Mouse (Mus musculus) limb, embryonic 11.5 days (tissue): ENCODE measurements around the gene Obscn. TPM values are rescaled to one million over a fixed set of nuclear protein-coding genes. Genes with fewer than 3 reads are reported as not detected.

Source experiments
- ATAC-seq: fragments of 200-750 bp; cut with Nextera tagmentation; 2 replicates; pipeline ENCODE4 v1.8.0; 2017; ENCODE audit warnings: low read depth; ENCODE audit not compliant: insufficient number of reproducible peaks, low FRiP score, low TSS enrichment
- DNase-seq: peaks from one replicate; pipeline ENCODE4 v3.0.0-alpha.2; 2015; ENCODE audit warnings: low spot score
- H3K27ac ChIP-seq: fragments of 300-500 bp; sonication (generic); replicated peaks from 2 replicates; pipeline ENCODE4 v1.5.1; 2014; ENCODE audit warnings: low read depth, mild to moderate bottlenecking, low read length
- H3K27me3 ChIP-seq: fragments of 300-500 bp; sonication (generic); 2 replicates; pipeline ENCODE4 v1.6.1; 2014; ENCODE audit warnings: mild to moderate bottlenecking, low read length, mixed read lengths; ENCODE audit not compliant: control insufficient read depth, insufficient read depth
- H3K36me3 ChIP-seq: fragments of 300-500 bp; sonication (generic); 2 replicates; pipeline ENCODE4 v1.6.1; 2014; ENCODE audit warnings: mild to moderate bottlenecking, low read length, moderate library complexity, mixed read lengths; ENCODE audit not compliant: control insufficient read depth, insufficient read depth
- H3K4me1 ChIP-seq: fragments of 300-500 bp; sonication (generic); 2 replicates; pipeline ENCODE4 v1.6.1; 2014; ENCODE audit warnings: low read length, mixed read lengths; ENCODE audit not compliant: control insufficient read depth, insufficient read depth
- H3K4me2 ChIP-seq: fragments of 300-500 bp; sonication (generic); 2 replicates; pipeline ENCODE4 v1.6.1; 2014; ENCODE audit warnings: low read depth, mild to moderate bottlenecking, moderate library complexity; ENCODE audit not compliant: severe bottlenecking
- H3K4me3 ChIP-seq: fragments of 300-500 bp; sonication (generic); 2 replicates; pipeline ENCODE4 v1.5.1; 2014; ENCODE audit warnings: low read depth, low read length
- H3K9ac ChIP-seq: fragments of 300-500 bp; sonication (generic); 2 replicates; pipeline ENCODE4 v1.6.1; 2014; ENCODE audit warnings: mild to moderate bottlenecking, low read length
- H3K9me3 ChIP-seq: fragments of 300-500 bp; sonication (generic); 2 replicates; pipeline ENCODE4 v1.6.1; 2016; ENCODE audit warnings: low read length; ENCODE audit not compliant: control insufficient read depth
- WGBS: fragments of 180-500 bp; shearing (Covaris S2); extraction: QIAGEN DNeasy Blood & Tissue Kit; methylation state at CpG from one replicate; pipeline ENCODE4 v1.1.7; 2014; 5-methylcytosine and 5-hydroxymethylcytosine counted together
- polyA plus RNA-seq: library from polyadenylated mRNA; unstranded; fragments of >200 nt; fragmentation: Nextera tagmentation; extraction: Ambion mirVana; gene quantifications from 2 replicates; pipeline ENCODE4 v1.2.1, GENCODE M21; 2014

Gene Obscn
- polyA plus RNA-seq, 1 experiment from 2014 or later, result 0.08 TPM

GRCm38 (mm10) chr11:58981541-58982447 is 154.4 kb downstream of the Obscn start:
- H3K4me3 ChIP-seq, result no peak overlapping the region
- H3K27me3 ChIP-seq, result no peaks in the 10 kb centered on the region
- H3K4me2 ChIP-seq, result no peak overlapping the region
- ATAC-seq, result no peak
- no peak overlapping the region for H3K27ac ChIP-seq
- H3K9me3 ChIP-seq, result no peaks in the 10 kb centered on the region
- peaks cover 16% of the 10 kb centered on the region for H3K4me1 ChIP-seq
- DNase-seq, result no peak
- peaks cover 8% of the 10 kb centered on the region for H3K36me3 ChIP-seq
- 67% methylated on average over 14 of the region's 14 CpGs for WGBS
- no peak overlapping the region for H3K9ac ChIP-seq

- no peak overlapping the region for H3K4me2 ChIP-seq
- peaks cover 16% of the 10 kb centered on the region for H3K4me1 ChIP-seq
- H3K9ac ChIP-seq, result no peak overlapping the region
Measured at GRCm38 (mm10) chr11:58980381-58980990, 155.7 kb downstream of the Obscn start.

GRCm38 (mm10) chr11:58979661-58980060 is 156.5 kb downstream of the Obscn start:
- peak overlapping the region; percentile 27; the same call in 1 of the 2 replicates for H3K9ac ChIP-seq
- DNase-seq (no peak), ATAC-seq (no peak)
- H3K4me2 ChIP-seq, result peak overlapping the region; percentile 95; the same call in 1 of the 2 replicates
- no peaks in the 10 kb centered on the region for H3K27me3 ChIP-seq
- peaks cover 16% of the 10 kb centered on the region for H3K4me1 ChIP-seq
- peaks cover 6% of the 10 kb centered on the region for H3K36me3 ChIP-seq
- no peak overlapping the region for H3K27ac ChIP-seq
- 84% methylated on average over 7 of the region's 7 CpGs for WGBS
- H3K9me3 ChIP-seq, result no peaks in the 10 kb centered on the region
- no peak overlapping the region; the same call in 1 of the 2 replicates for H3K4me3 ChIP-seq

More at GRCm38 (mm10) chr11:58980381-58980990, 155.7 kb downstream of the Obscn start:
- 66% methylated on average over 5 of the region's 5 CpGs for WGBS
- Histone ChIP-seq H3K27ac (no peak overlapping the region), H3K4me3 (no peak overlapping the region), H3K27me3 (no peaks in the 10 kb centered on the region), H3K9me3 (no peaks in the 10 kb centered on the region), H3K36me3 (peaks cover 6% of the 10 kb centered on the region)
- ATAC-seq, result no peak
- no peak for DNase-seq

- no peak for ATAC-seq
- Histone ChIP-seq H3K9me3 (no peaks in the 10 kb centered on the region), H3K4me2 (peak overlapping the region; percentile 95), H3K9ac (peak overlapping the region; percentile 27; the same call in 1 of the 2 replicates), H3K36me3 (peaks cover 6% of the 10 kb centered on the region), H3K4me3 (peak overlapping the region; percentile 99; the same call in 1 of the 2 replicates), H3K4me1 (peaks cover 16% of the 10 kb centered on the region), H3K27me3 (no peaks in the 10 kb centered on the region), H3K27ac (no peak overlapping the region)
- 83% methylated on average over 3 of the region's 3 CpGs for WGBS
- no peak for DNase-seq
Measured at GRCm38 (mm10) chr11:58979183-58979582, 157.0 kb downstream of the Obscn start.

DNA sequence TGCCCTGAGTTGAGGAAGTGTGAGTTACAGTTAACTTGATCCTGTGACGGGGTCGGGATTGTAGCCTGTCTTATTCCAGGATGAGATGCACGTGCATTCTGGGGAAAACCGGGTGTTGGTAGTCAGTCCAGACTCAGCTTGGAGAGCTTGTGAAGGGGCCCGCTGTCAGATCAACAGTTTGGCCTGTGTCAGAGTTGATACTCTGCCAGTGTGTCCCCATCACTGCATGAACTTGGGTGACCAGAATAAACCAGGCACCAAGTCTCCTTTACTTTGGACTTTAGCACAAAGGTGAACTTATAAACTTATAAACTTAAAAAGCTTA is 157.5 kb downstream of the Obscn start:
- H3K9me3 ChIP-seq, result no peaks in the 10 kb centered on the region
- H3K9ac ChIP-seq, result peak overlapping the region; percentile 90
- H3K27ac ChIP-seq, result no peak overlapping the region; the same call in 1 of the 2 replicates
- H3K4me2 ChIP-seq, result peak overlapping the region; percentile 95
- WGBS, result 3% methylated on average over 5 of the region's 5 CpGs
- no peaks in the 10 kb centered on the region for H3K27me3 ChIP-seq
- ATAC-seq (no peak), DNase-seq (no peak)
- H3K4me1 ChIP-seq, result peaks cover 16% of the 10 kb centered on the region
- peaks cover 6% of the 10 kb centered on the region; the same call in 1 of the 2 replicates for H3K36me3 ChIP-seq
- H3K4me3 ChIP-seq, result peak overlapping the region; percentile 99

- under 1% methylated on average over 64 of the region's 64 CpGs for WGBS
- peak within 1 kb of the TSS; percentile 90 for H3K9ac ChIP-seq
- peak within 1 kb of the TSS; percentile 59 for H3K27ac ChIP-seq
- peaks cover 16% of the 10 kb centered on the region for H3K4me1 ChIP-seq
- peak within 1 kb of the TSS; percentile 95 for H3K4me2 ChIP-seq
- peak; percentile 67 for ATAC-seq
- peak within 1 kb of the TSS; percentile 99 for H3K4me3 ChIP-seq
- peak; percentile 83 for DNase-seq
- no peaks in the 10 kb centered on the region for H3K27me3 ChIP-seq
- H3K9me3 ChIP-seq, result no peaks in the 10 kb centered on the region
- peaks cover 6% of the 10 kb centered on the region; the same call in 1 of the 2 replicates for H3K36me3 ChIP-seq
Measured at GRCm38 (mm10) chr11:58978027-58978705, 158.0 kb downstream of the Obscn start, which contains the start of gene Trim11. Gene Trim11 (plus strand): TSS chr11:58978093.

DNA sequence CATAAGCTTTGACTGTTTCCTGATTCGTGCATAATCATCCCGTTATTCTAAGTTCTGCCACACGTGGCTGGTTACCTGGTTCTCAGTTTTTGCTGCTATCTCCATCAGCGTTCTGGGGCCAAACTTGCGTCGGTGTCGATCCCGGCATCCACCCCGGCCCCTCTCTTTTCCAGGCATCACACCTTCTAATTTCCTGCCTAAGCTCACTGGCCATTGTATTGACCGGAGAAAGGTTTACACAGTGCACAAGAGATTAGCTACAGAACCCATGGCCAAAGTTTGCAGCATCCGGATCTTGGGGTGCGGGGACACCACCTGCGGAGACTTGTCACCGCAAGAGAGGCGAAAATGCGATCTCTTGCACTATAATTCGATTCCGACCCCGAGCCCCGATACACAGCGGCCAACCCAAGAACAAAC is 158.6 kb downstream of the Obscn start:
- ATAC-seq, result no peak
- H3K4me3 ChIP-seq, result peak overlapping the region; percentile 99
- H3K4me1 ChIP-seq, result peaks cover 16% of the 10 kb centered on the region
- H3K9me3 ChIP-seq, result no peaks in the 10 kb centered on the region
- H3K36me3 ChIP-seq, result peaks cover 6% of the 10 kb centered on the region; the same call in 1 of the 2 replicates
- H3K27me3 ChIP-seq, result no peaks in the 10 kb centered on the region
- WGBS, result under 1% methylated on average over 21 of the region's 21 CpGs
- H3K27ac ChIP-seq, result peak overlapping the region; percentile 59
- peak overlapping the region; percentile 95 for H3K4me2 ChIP-seq
- DNase-seq, result no peak
- H3K9ac ChIP-seq, result peak overlapping the region; percentile 90

- ATAC-seq, result no peak
- H3K4me1 ChIP-seq, result peaks cover 16% of the 10 kb centered on the region
- peaks cover 3% of the 10 kb centered on the region; the same call in 1 of the 2 replicates for H3K36me3 ChIP-seq
- H3K27ac ChIP-seq, result peak overlapping the region; percentile 59
- H3K9me3 ChIP-seq, result no peaks in the 10 kb centered on the region
- no peaks in the 10 kb centered on the region for H3K27me3 ChIP-seq
- H3K4me2 ChIP-seq, result peak overlapping the region; percentile 95
- peak overlapping the region; percentile 99 for H3K4me3 ChIP-seq
- WGBS, result under 1% methylated on average over 29 of the region's 29 CpGs
- H3K9ac ChIP-seq, result peak overlapping the region; percentile 90
- peak; percentile 53 for DNase-seq
Measured at GRCm38 (mm10) chr11:58977150-58977549, 159.1 kb downstream of the Obscn start.
